Mouse (Mus musculus) right cerebral cortex, postnatal 25 days (tissue): ENCODE results near the gene Golga7b.

Experiments used
- DNase-seq: peaks from one replicate; pipeline ENCODE4 v3.0.0; 2022

Gene Golga7b

GRCm38 (mm10) chr19:42307019-42307418 lies 59.6 kb downstream of the Golga7b start:
- DNase-seq: no peak

GRCm38 (mm10) chr19:42308931-42309330 lies 61.6 kb downstream of the Golga7b start:
- DNase-seq: no peak

- no peak for DNase-seq
Observed at GRCm38 (mm10) chr19:42311332-42311731, 64.0 kb downstream of the Golga7b start.

DNA sequence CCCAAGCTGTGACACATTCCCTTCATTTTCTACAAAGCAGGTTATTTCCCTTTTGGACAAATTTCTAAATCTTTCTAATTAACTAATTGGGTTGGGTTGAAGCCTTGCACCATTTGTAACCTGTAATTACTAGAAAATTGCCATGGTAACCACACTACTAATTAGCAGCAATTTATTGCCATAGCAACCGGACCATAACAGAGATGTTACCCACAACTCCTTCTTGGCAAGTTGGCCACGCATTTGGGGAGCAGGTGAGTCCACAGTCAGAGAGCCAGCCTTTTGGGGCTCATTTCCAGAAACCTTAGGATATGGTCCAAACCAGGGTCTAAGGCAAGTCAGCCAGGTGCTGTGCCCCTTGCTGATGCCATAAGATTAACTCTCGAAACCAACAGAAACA lies 64.8 kb downstream of the Golga7b start:
- no peak for DNase-seq

- no peak for DNase-seq
Observed at GRCm38 (mm10) chr19:42315070-42315679, 67.8 kb downstream of the Golga7b start.

DNA sequence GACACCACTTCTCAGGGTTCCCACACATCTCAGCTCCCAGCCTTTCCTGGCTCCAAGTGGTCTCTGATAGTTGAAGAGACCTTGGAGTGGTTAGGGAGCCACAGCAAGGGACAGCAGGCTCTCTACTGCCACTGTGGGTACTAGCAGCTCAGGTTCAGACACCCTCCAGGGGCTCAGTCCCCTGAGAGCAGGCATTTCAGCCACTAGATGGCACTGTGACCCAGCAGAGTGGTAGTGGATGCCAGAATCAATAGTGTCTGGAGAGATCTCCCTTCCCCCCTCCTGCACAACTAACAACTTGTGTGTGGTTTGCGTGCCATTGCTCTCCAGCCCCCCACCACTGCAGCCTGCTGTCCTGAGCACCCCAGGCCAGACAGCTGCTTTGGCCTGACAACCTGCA lies 68.5 kb downstream of the Golga7b start:
- peak; percentile 85 for DNase-seq

DNA sequence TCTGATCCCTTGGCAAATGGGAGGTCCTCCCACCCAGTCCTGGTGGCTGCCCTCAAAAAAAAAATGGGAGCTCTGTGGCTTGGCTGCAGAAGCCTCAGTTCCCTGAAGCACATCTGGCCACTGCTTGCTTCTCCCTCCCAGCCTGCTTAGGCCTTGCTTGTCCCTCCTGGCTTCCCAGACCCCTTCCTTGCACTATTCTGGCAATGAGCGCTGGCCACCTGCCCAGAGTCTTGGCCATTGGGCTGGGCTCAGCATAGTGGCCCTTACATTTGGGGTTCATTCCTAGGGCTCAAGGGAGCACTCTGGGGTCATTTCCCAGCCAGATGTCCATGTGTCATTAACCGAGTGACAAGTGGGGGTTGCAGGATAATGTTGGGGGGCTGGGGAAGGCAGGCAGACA lies 69.2 kb downstream of the Golga7b start:
- DNase-seq: peak; percentile 39

GRCm38 (mm10) chr19:42316998-42317397 lies 69.6 kb downstream of the Golga7b start:
- DNase-seq: peak; percentile 57

DNA sequence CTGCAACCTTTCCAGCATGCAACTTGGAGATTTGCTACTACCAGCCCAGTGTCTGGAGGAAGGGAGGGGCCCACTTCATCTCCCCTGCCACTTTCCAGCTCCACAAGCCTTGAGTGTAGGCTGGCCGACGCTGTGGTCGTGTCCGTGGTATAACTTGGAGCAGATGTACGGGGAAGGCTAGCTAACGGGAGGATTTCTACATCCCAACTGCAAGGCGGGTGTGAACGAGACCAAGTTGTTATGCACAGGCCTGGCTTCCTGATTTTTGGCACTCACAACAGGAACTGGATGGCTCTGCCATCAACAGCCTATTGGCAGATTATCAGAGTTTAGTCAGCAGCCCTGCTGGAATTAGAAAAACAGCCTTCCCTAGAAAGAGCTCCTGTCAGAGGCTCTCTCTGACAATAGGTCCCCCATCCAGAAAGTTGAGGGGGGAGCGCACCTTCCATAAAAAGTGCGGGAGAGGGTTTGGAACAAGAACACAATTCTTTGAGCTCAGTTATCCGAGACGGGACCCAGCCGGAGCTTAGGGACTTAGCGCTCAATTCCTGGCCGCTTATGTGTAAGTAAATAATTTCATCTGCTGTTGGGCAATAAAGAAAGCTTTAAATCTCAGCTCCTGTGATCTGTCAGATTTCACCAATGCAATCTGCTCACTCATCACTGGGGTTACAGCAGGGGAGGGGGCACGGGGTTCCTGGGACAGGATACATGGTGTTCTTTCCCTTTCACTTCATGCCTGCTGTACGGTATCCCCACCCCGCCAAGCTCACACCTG lies 70.5 kb downstream of the Golga7b start:
- peak; percentile 52 for DNase-seq
